Mouse (Mus musculus) erythroblast, embryonic 14.5 days (primary cell): Measurements from ENCODE around the gene Gpsm1.

ENCODE experiments used
- GATA1 ChIP-seq: IDR thresholded peaks from 2 replicates; pipeline ENCODE4 v1.6.1; 2012; ENCODE audit warnings: low read length, inconsistent platforms, mixed read lengths
- TAL1 ChIP-seq: IDR thresholded peaks from 3 replicates; pipeline ENCODE4 v1.6.1; 2012; ENCODE audit warnings: low read length, inconsistent platforms, mixed read lengths

DNA sequence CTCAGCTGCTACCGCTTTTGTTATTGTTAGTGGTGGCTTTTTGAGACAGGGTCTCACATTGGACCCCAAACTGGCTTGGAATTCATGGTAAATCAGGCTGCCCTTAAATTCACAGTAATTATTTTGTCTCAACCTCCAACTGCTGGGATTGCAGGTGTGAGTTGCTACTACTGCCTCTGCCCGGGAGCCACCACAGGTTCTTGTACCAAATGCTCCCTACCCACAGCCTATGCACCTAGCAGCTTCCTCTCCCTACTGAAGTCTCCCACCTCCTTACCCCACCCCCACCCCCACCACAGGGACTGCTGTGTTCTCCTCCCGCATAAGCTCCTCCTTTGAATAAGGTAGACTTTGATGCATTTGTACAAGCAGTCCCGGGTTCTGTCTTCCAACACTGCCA lies 40.9 kb downstream of the Gpsm1 start:
- TF ChIP-seq GATA1 (no peak), TAL1 (no peak)
